Mouse (Mus musculus): Measurements from ENCODE around the gene Gemin2.
A peak's percentile ranks its signal among the peaks of the same experiment; 100 is the strongest.
"Not testable (repeated sequence)": the region's sequence is repeated elsewhere in the genome, so short reads cannot be mapped to it uniquely, and the experiment has no call there.

The Gemin2 gene

GRCm38 (mm10) chr12:59013234-59013633, at the start of gene Gemin2:
Gene Gemin2, plus strand, starts transcription at chr12:59013393.
- peak; percentile 95 for DNase-seq (ENCODE audit: low read depth)

- DNase-seq (ENCODE audit: low read depth): peak; percentile 59
Observed at GRCm38 (mm10) chr12:58964583-58964982, 48.6 kb upstream of the Gemin2 start.

- peak; percentile 11 for DNase-seq (ENCODE audit: low read depth)
Observed at GRCm38 (mm10) chr12:58976966-58977365, 36.2 kb upstream of the Gemin2 start.

GRCm38 (mm10) chr12:58981178-58981661, 32.0 kb upstream of the Gemin2 start:
- not testable (repeated sequence) for DNase-seq (ENCODE audit: low read depth)

- no peak for DNase-seq (ENCODE audit: low read depth)
Observed at GRCm38 (mm10) chr12:58985766-58986165, 27.4 kb upstream of the Gemin2 start.

GRCm38 (mm10) chr12:59010482-59010881, 2.7 kb upstream of the Gemin2 start:
- DNase-seq (ENCODE audit: low read depth): peak; percentile 73

- no peak for DNase-seq (ENCODE audit: low read depth)
Observed at GRCm38 (mm10) chr12:59011275-59011843, 1.8 kb upstream of the Gemin2 start.

GRCm38 (mm10) chr12:59011844-59012709, 1.1 kb upstream of the Gemin2 start, which contains the start of gene Sec23a:
Gene Sec23a, minus strand, starts transcription at chr12:59012017.
- DNase-seq (ENCODE audit: low read depth): peak; percentile 99

GRCm38 (mm10) chr12:59012710-59013091, 492 bp upstream of the Gemin2 start:
- peak; percentile 30 for DNase-seq (ENCODE audit: low read depth)

- no peak for DNase-seq (ENCODE audit: low read depth)
Observed at GRCm38 (mm10) chr12:59017970-59018369, 4.8 kb downstream of the Gemin2 start.

GRCm38 (mm10) chr12:59019891-59020290, 6.7 kb downstream of the Gemin2 start:
- DNase-seq (ENCODE audit: low read depth): no peak

- no peak for DNase-seq (ENCODE audit: low read depth)
Observed at GRCm38 (mm10) chr12:59021306-59021705, 8.1 kb downstream of the Gemin2 start.

GRCm38 (mm10) chr12:59032101-59032500, 18.9 kb downstream of the Gemin2 start:
- peak; percentile 24 for DNase-seq (ENCODE audit: low read depth)

GRCm38 (mm10) chr12:59039162-59039970, 26.2 kb downstream of the Gemin2 start:
- no peak for DNase-seq (ENCODE audit: low read depth)

GRCm38 (mm10) chr12:59039971-59040844, 27.0 kb downstream of the Gemin2 start:
- DNase-seq (ENCODE audit: low read depth): peak; percentile 14

- no peak for DNase-seq (ENCODE audit: low read depth)
Observed at GRCm38 (mm10) chr12:59040851-59041250, 27.7 kb downstream of the Gemin2 start.

- DNase-seq (ENCODE audit: low read depth): no peak
Observed at GRCm38 (mm10) chr12:59052470-59052869, 39.3 kb downstream of the Gemin2 start.

GRCm38 (mm10) chr12:59053166-59053565, 40.0 kb downstream of the Gemin2 start:
- no peak for DNase-seq (ENCODE audit: low read depth)

- no peak for DNase-seq (ENCODE audit: low read depth)
Observed at GRCm38 (mm10) chr12:59053976-59054375, 40.8 kb downstream of the Gemin2 start.

GRCm38 (mm10) chr12:59055196-59055850, 42.1 kb downstream of the Gemin2 start:
- no peak for DNase-seq (ENCODE audit: low read depth)

- DNase-seq (ENCODE audit: low read depth): no peak
Observed at GRCm38 (mm10) chr12:59056222-59056621, 43.0 kb downstream of the Gemin2 start.
